Mouse (Mus musculus) urinary bladder, postnatal 14 days (tissue): ENCODE measurements around the gene St7l.
"Not testable (repeated sequence)": the region's sequence is repeated elsewhere in the genome, so short reads cannot be mapped to it uniquely, and the experiment has no call there.

Experiments
- DNase-seq: peaks from one replicate; pipeline ENCODE4 v3.0.0; 2021; ENCODE audit warnings: low spot score

Gene St7l

DNA sequence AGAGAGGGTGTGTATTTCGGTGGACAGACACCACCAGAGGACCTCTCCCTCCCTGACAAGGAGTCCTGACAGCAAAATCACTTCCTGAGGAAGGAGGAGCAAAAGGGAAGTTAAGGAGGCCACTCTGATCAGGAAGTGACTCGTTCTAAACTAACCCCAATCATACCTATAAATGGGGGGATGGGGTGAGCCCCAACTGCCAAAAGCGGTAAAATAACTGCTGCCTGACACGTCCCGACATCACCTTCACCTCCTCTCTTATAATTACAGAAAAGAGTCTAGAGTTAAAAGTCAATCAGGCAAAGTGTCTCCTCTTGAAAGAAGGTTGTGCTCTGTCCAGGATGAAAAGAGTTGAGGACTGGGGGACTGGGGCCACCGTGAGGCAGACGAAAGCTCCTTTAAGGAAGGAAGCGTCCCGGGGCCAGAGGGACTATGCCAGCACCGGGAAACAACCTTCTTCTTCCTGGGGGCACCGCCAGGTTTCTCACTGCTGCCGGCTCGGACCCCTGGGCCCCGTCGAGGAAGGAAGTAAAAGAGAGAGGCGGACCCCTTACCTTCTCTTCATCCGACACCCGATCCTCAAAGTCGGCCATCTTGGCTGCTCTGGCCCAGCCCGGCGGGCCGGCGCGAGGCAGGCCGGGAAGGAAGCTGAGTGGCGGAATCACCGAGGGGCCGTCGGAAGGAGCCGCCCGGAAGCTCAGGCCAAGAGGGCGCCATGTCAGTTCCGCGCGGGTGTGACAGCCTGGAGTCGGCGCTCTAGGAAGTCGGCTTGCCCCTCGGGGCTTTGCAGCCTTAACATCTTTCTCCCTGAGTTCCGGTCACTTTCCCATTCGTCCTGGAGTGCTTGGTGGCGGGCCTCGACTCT lies at the start of gene St7l, which contains the start of gene Capza1:
Gene St7l, plus strand, starts transcription at position 220 of the 865 bp plus-strand sequence.
Gene Capza1, minus strand, starts transcription at position 720 of the 865 bp plus-strand sequence.
- peak; percentile 91 for DNase-seq

DNA sequence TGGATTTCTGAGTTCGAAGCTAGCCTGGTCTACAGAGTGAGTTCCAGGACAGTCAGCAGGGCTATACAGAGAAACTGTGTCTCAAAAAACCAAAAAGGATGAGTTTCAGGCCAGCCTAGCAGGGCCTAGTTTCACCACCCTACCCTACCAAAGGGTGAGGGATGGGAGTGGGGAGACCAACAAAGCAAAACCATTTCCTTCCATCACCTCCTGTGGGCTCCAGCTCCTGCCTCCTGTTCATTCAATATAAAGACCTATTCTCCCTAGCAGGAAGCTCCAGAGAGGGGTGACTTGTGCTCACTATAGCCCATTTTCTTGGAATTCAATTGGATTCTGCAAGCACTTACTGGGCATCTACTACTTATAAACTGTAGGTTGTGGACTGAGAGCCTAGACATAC lies 49.1 kb upstream of the St7l start:
- no peak for DNase-seq

DNA sequence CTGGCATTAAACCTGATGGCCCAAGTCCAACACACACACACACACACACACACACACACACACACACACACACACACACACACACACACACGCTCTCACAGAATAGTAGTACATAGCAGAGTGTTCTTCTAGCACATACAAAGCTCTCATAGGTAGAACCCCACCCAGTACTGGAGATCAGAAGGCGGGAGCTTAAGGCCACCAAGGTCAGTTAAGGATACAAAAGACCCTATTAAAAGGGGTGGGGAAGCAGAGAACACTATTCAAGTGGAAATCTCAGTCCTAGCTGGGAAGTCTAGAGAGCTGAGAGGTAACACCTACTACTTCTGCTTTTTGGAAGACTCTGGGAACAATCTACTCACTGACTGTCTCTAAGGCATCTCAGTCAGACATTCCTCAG lies 48.5 kb upstream of the St7l start:
- DNase-seq: no peak

DNA sequence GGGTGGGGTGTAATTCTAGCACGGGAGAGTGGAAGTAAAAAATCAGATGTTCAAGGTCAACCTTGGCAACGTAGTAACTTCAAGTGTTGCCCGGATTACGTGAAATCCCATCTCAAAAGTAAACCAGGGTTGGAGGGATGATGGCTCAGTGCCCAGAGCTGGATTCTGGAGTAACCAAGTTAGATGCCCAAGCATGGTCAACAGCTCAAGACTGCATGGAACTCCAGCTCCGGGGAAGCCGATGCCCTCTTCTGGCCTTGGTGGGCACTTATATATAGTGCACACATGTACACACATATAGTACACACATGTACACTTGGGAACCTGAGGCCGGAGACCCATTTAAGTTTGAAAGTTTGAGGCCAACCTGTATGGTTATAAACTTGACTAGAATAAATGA lies 47.7 kb upstream of the St7l start:
- no peak for DNase-seq

- DNase-seq: peak; percentile 56
Measured at GRCm38 (mm10) chr3:104817481-104817990, 46.3 kb upstream of the St7l start.

DNA sequence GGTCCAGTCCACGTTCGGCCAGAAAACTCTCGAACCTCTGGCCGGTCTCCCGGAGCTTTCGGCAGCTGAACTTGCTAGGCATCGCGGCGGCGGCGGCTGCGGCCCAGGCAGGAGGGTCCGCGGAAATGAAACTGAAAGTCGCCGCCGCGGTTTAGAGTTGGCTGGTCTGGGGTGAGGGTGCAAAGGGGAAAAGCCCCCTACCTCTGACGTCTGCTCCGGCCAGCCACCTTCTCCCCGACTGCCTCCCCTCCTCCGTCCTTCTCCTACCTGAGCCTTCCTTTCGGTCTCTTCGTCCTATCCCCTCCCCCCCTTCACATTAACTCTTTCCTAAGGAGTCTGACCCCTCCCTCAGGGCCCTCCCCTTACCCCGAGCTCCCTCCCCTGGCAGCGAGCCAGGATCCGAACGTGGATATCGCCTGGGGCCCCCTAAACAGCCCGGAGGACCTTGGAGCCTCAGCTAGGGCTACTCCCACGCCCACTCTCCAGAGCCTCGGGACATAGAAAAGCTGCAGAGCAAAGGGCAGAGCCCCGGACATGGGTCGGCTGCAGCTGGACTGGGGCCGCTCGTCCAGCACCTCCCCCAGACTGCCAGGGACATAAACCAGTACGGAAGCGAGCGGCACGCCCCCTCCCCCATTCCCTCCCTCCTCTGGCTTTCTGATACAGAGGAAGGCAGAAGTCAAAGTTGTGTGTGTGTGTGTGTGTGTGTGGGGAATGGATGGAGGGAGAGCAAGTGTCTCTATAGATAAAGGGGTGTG lies 45.6 kb upstream of the St7l start, which contains the start of gene Mov10:
Gene Mov10, minus strand, starts transcription at position 573 of the 758 bp plus-strand sequence.
- peak; percentile 63 for DNase-seq

DNA sequence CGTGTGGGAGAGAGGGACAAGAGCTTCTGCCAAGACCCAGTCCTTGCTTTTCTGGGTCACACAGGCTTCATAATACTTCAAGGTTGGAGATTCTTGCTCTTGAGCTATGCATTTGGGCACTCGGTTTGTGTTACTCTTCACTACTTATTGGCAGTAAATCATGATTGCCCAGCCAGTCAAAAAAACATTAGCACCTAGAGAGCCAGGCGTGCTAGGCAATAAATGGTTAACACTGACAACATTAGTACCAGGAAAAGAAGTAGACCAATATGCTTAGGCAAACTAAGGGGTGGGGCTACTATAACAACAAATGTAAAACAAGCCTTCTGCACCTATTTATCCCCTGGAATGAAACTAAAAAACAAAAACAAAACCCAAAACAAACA lies 45.1 kb upstream of the St7l start:
- no peak for DNase-seq

GRCm38 (mm10) chr3:104820426-104820825 lies 43.4 kb upstream of the St7l start:
- no peak for DNase-seq

DNA sequence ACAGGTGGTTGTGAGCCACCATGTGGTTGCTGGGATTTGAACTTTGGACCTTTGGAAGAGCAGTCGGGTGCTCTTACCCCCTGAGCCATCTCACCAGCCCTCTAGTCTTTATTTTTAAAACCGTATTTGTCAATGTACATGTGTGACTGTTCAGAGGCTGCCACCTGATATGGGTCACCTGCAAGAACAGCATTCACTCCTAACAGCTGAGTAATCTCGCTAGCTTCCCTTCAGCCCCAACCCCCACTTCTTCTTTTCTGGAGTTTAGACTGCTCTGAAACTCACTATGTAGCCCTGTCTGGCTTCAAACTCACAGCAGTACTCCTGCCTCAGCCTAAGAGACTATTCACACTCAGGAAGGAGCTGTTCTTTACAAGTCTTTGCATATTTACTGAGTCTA lies 41.4 kb upstream of the St7l start:
- no peak for DNase-seq

- no peak for DNase-seq
Measured at GRCm38 (mm10) chr3:104835797-104836196, 28.0 kb upstream of the St7l start.

- no peak for DNase-seq
Measured at GRCm38 (mm10) chr3:104841049-104841448, 22.8 kb upstream of the St7l start.

- no peak for DNase-seq
Measured at GRCm38 (mm10) chr3:104846601-104847000, 17.2 kb upstream of the St7l start.

DNA sequence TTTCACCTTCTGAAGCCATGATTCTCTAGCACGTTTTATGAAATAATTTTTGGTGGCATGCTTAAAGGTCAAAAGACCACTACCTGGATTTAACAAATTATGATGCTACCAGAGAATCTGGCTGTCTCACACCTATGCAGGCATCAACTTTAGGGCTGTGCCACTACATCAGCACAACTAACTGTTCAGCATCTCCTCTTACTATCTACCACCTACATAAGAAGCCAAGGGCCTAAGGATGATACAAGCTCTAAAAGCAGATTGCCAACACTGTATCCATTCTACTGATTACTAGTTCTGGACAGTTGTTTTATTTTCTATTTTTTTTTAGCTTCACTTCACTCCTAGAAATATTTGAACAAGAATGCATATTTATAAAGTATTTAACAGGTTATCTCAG lies 9.3 kb upstream of the St7l start:
- DNase-seq: no peak

GRCm38 (mm10) chr3:104854866-104855265 lies 8.9 kb upstream of the St7l start:
- DNase-seq: no peak

DNA sequence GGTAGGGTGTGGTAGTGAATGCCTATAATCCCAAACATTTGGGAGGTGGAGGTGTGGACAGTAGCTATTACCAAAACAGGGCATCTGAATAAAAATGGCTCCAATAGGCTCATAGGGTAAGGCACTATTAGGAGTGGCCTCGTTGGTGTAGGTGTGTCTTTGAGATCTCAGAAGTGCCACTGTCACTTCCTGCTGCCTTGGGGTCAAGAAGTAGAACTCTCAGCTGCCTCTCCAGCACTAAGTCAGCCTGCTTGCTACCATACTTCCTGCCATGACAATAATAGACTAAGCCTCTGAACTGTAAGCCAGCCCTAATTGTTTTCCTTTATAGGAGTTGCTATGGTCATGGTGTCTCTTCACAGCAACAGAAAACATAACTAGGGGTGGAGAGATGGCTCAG lies 7.7 kb upstream of the St7l start:
- DNase-seq: no peak

- no peak for DNase-seq
Measured at GRCm38 (mm10) chr3:104858560-104858959, 5.2 kb upstream of the St7l start.

- peak; percentile 90 for DNase-seq
Measured at GRCm38 (mm10) chr3:104864651-104865340, 991 bp downstream of the St7l start.

DNA sequence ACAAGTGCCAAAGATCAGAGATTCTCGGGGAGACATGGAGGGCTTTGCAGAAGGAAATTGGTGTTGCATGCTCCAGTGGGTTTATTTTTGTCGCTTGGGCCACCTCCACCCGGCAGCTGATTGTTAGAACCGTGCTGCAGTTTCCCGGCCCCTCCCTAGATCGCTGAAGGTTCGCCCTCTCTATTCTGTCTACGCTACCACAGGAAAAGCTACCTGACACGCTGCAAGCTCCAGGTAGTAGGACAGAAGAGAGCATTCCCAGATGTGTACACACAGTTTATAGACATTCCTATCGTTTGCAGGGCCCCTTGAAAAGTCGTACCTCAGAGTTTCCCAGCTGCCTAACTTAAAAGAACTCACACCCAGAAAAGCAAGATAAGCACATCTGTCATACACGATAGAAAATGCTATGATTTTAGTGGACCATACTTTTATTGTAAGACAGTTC lies 1.6 kb downstream of the St7l start:
- no peak for DNase-seq

DNA sequence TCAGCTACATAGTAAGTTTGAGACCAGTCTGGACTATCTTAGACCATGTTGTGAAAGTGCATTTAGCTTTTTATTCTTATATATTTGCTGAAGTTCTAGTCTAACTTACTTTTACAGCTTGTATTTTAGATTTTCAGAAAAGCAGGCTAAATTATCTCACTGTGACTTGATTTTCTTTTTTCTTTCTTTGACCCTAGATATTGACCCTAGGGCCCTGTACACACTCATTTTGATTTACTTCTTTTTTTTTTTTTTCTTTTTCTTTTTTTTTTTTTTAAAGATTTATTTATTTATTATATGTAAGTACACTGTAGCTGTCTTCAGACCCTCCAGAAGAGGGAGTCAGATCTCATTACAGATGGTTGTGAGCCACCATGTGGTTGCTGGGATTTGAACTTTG lies 2.9 kb downstream of the St7l start:
- not testable (repeated sequence) for DNase-seq

- no peak for DNase-seq
Measured at GRCm38 (mm10) chr3:104869611-104870010, 5.8 kb downstream of the St7l start.

GRCm38 (mm10) chr3:104888585-104888984 lies 24.8 kb downstream of the St7l start:
- DNase-seq: no peak

DNA sequence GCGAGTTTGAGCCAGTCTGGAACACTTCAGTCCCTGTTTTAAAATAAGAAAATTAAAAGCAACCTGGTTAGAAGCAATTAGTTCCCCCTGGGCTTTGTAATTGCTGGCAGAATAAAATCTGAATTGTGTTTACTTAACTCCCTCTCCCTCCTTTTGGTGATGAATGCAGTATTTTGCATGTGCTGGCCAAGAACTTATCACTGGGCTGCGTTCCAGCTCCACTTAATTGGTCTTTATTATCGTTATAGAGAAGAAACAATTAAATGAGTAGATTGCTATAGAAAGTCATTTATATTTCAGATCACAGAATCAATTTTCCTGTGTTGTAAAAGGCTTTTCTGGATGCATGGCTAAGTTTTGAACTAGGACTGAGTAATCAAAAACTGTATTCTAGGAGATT lies 32.3 kb downstream of the St7l start:
- DNase-seq: no peak
